Mouse (Mus musculus): Measurements from ENCODE around the gene Alox15.

Alox15 gene

GRCm38 (mm10) chr11:70324726-70325125 is 27.1 kb downstream of the Alox15 start:
- ChIA-PET CTCF (no interaction called here), POLR2A (interaction anchor here in 1 of 4 experiments (0.9 kb wide), 1 partner anchor 15 kb away, joined by 3 read pairs; no protein-coding TSS in a partner anchor)

- CTCF ChIA-PET, result interaction anchor here (0.5 to 3.4 kb wide), 21 partner anchors 8 to 493 kb away, joined by 3 to 37 read pairs (median 5); partner anchors contain the start of genes 4930544D05Rik (in 1 of the 4), Alox12 (in 1 of the 4), Gm21988 (in 1 of the 4) and Rnasek (in 1 of the 4)
- POLR2A ChIA-PET, result interaction anchor here in 2 of 4 experiments (0.8 to 1.8 kb wide), 11 partner anchors 8 to 346 kb away, joined by 3 to 7 read pairs (median 3); partner anchors contain the start of genes 0610010K14Rik (in 1 of the 2), Arrb2 (in 1 of the 2), Bcl6b (in 1 of the 2) and Gm21988 (in 1 of the 2)
Measured at GRCm38 (mm10) chr11:70322528-70322927, 29.3 kb downstream of the Alox15 start, which contains the start of gene Alox12e. Gene Alox12e, minus strand, starts transcription at chr11:70322628.

- ChIA-PET POLR2A (interaction anchor here in 3 of 4 experiments (0.6 to 1.8 kb wide), 10 partner anchors 11 to 434 kb away, joined by 3 to 6 read pairs (median 4); partner anchors contain the start of genes 0610010K14Rik (in 1 of the 3), Arrb2 (in 1 of the 3), Pelp1 (in 1 of the 3) and Psmb6 (in 1 of the 3)), CTCF (interaction anchor here (0.5 to 3.4 kb wide), 46 partner anchors 10 to 1731 kb away, joined by 3 to 37 read pairs (median 4); partner anchors contain the start of genes Alox12 (in 2 of the 4), Rnf167 (in 2 of the 4), 0610010K14Rik (in 1 of the 4) and 4930544D05Rik (in 1 of the 4))
Measured at GRCm38 (mm10) chr11:70321664-70322063, 30.2 kb downstream of the Alox15 start.

- POLR2A ChIA-PET, result interaction anchor here in 1 of 4 experiments (0.6 to 1.6 kb wide), 2 partner anchors 56 to 112 kb away, joined by 3 to 4 read pairs; no protein-coding TSS in a partner anchor
- CTCF ChIA-PET, result interaction anchor here in 1 of 4 experiments (0.9 kb wide), 1 partner anchor 32 kb away, joined by 3 read pairs; the partner anchor contains the start of gene Alox15
Measured at GRCm38 (mm10) chr11:70319614-70320013, 32.2 kb downstream of the Alox15 start.

GRCm38 (mm10) chr11:70313833-70314232 is 38.0 kb downstream of the Alox15 start:
- ChIA-PET CTCF (interaction anchor here in 3 of 4 experiments (0.6 to 3.7 kb wide), 12 partner anchors 9 to 420 kb away, joined by 3 to 16 read pairs (median 5); partner anchors contain the start of genes Alox12e (in 1 of the 3) and Tm4sf5 (in 1 of the 3)), POLR2A (interaction anchor here in 2 of 4 experiments (0.7 to 1.1 kb wide), 3 partner anchors 59 to 146 kb away, joined by 3 to 4 read pairs (median 3); partner anchors contain the start of gene Alox12 (in 1 of the 2))

- ChIA-PET CTCF (interaction anchor here in 2 of 4 experiments (0.6 to 3.4 kb wide), 3 partner anchors 12 to 442 kb away, joined by 3 to 14 read pairs (median 5); no protein-coding TSS in a partner anchor), POLR2A (no interaction called here)
Measured at GRCm38 (mm10) chr11:70309341-70309740, 42.5 kb downstream of the Alox15 start.

GRCm38 (mm10) chr11:70308296-70308695 is 43.5 kb downstream of the Alox15 start:
- ChIA-PET POLR2A (interaction anchor here in 1 of 4 experiments (0.6 kb wide), 1 partner anchor 95 kb away, joined by 3 read pairs; the partner anchor contains the start of gene Slc16a11), CTCF (interaction anchor here in 2 of 4 experiments (0.7 to 1.1 kb wide), 2 partner anchors 78 to 418 kb away, joined by 4 to 9 read pairs; no protein-coding TSS in a partner anchor)

- CTCF ChIA-PET, result interaction anchor here in 2 of 4 experiments (0.8 to 1.4 kb wide), 2 partner anchors 58 to 301 kb away, joined by 3 to 8 read pairs; no protein-coding TSS in a partner anchor
- POLR2A ChIA-PET, result interaction anchor here in 1 of 4 experiments (0.6 kb wide), 2 partner anchors 213 to 298 kb away, joined by 3 to 5 read pairs; partner anchors contain the start of gene Gltpd2
Measured at GRCm38 (mm10) chr11:70306159-70306558, 45.7 kb downstream of the Alox15 start.

- ChIA-PET POLR2A (no interaction called here), CTCF (interaction anchor here in 1 of 4 experiments (0.5 kb wide), 1 partner anchor 16 kb away, joined by 3 read pairs; no protein-coding TSS in a partner anchor)
Measured at GRCm38 (mm10) chr11:70302293-70302692, 49.5 kb downstream of the Alox15 start.

GRCm38 (mm10) chr11:70297836-70298454 is 53.9 kb downstream of the Alox15 start:
- ChIA-PET POLR2A (interaction anchor here in 1 of 4 experiments (0.5 to 1.0 kb wide), 2 partner anchors 233 to 461 kb away, joined by 3 to 4 read pairs; no protein-coding TSS in a partner anchor), CTCF (interaction anchor here in 2 of 4 experiments (0.6 to 1.2 kb wide), 2 partner anchors 12 to 30 kb away, joined by 3 read pairs; no protein-coding TSS in a partner anchor)

GRCm38 (mm10) chr11:70297405-70297804 is 54.4 kb downstream of the Alox15 start:
- POLR2A ChIA-PET, result interaction anchor here in 1 of 4 experiments (0.5 to 1.0 kb wide), 3 partner anchors 209 to 462 kb away, joined by 3 to 4 read pairs (median 3); no protein-coding TSS in a partner anchor
- CTCF ChIA-PET, result interaction anchor here in 3 of 4 experiments (0.6 to 1.2 kb wide), 4 partner anchors 13 to 259 kb away, joined by 3 read pairs; no protein-coding TSS in a partner anchor

Data from embryonic stem cell, embryonic (primary cell).